Mouse (Mus musculus) testis, postnatal 10 days (tissue): ENCODE results near the gene Aff1.

Experiments
- DNase-seq: peaks from one replicate; pipeline ENCODE4 v3.0.0; 2021; ENCODE audit warnings: low spot score

Aff1 gene

GRCm38 (mm10) chr5:103773100-103773552 is 81.0 kb downstream of the Aff1 start:
- no peak for DNase-seq

DNA sequence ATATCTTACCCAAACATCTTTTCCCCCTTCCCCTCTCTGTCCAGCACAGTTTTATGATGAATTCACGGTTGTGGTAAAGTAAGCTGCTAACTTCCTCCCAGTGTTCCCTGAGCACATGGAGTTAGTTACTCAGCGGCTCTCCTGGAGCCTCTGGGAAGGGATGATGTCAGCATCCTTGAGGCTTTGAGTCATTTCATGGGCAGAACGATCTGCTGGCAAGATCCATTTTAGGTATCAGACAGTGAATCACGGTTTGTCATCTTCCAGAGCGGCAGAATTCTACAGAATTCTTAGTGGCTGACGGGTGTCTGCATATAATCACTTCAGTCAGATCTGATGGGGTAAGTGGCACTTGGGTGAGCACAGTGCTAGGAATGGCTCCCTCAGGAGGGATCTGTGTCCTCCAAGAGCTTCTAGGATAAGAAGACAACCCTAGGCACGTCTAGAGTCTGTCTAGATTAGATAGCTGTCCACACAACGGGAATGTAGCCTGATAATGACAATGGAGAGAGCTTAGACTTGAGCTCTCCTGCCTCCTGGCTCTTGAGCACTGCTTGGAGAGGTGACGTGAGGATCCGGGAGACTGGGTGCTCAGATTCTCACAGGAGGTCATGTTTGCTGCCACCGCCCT is 82.6 kb downstream of the Aff1 start:
- DNase-seq: no peak

- DNase-seq: no peak
These were observed 83.3 kb downstream of the Aff1 start for GRCm38 (mm10) chr5:103775429-103775828.

GRCm38 (mm10) chr5:103776842-103777241 is 84.7 kb downstream of the Aff1 start:
- no peak for DNase-seq

- DNase-seq: no peak
These were observed 85.3 kb downstream of the Aff1 start for GRCm38 (mm10) chr5:103777446-103777845.

DNA sequence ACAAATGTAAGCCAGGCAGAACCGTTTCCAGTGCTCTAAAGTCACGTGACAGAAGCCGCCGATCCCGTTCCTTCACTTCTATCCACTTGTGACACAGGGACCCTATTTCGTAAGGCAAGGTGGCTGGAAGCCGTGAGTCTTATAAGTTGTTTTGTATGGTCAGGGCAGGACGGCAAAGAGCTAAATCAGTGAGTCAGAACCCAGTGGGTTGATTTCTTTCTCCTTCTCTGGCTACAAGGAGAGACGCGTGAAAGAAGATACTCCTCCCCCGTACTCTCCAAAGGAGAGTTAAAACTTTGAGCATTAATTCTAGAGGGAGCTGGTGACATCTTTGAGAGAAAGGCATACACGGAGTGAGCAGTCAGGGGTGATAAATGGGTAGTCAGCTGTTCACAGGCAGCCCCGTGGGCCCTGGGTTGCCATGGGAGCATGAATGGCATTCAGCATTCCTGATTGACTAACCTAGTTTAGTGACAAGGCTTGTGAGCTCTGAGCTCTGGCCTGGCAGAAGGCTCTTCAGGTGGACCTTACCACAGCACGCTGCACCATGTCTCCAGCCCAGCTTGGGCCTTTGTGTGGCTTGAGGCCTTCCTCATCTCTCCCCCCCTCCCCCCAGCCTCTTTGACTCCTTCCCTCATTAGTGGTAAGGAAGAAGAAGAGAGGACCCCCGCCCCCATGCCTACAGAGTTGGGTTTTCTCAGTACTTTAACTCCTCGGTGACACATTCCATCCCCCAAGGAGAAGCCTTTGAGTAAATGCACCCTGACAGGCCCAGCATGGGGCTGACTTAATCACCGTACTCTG is 86.3 kb downstream of the Aff1 start:
- no peak for DNase-seq

DNA sequence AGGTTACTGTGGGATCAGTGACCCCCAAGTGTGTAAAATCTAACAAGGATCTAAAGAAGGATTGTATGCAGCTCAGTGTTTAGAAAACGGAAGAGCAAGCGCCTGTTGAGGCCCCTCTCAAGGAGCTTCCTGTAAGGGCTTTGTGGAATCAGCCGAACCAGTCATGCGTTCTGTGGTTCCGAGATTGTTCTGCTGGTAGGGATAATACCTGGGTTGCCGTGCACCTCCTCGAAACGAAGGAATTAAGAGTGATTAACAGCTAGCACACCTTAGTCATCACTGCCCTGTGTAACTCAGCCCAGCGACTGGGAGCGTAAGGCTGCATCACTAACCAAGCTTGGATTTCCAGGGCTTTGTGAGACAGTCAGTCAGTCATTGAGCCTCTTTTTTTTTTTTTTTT is 87.7 kb downstream of the Aff1 start:
- no peak for DNase-seq

- no peak for DNase-seq
These were observed 88.1 kb downstream of the Aff1 start for GRCm38 (mm10) chr5:103780266-103780665.

DNA sequence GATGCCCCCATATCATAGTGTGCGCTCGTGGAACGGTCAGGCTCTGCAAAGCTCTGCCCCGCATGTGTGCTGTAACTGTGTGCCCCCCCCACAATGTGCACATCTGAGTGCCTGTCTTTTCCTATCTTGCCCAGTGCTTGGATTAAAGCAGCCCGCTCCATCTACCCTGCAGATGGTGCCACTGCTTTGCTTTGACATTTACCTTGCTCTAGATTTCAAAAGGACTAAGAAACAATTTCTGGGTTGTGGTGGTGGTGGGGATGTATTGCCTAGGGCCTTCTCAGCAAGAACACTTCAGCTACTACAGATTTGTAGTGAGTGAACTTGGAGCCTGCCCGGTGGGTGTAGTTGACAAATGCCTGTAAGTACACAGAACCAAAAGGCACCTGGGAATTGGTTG is 88.7 kb downstream of the Aff1 start:
- DNase-seq: peak; percentile 62

GRCm38 (mm10) chr5:103783086-103783668 is 91.0 kb downstream of the Aff1 start:
- DNase-seq: no peak

DNA sequence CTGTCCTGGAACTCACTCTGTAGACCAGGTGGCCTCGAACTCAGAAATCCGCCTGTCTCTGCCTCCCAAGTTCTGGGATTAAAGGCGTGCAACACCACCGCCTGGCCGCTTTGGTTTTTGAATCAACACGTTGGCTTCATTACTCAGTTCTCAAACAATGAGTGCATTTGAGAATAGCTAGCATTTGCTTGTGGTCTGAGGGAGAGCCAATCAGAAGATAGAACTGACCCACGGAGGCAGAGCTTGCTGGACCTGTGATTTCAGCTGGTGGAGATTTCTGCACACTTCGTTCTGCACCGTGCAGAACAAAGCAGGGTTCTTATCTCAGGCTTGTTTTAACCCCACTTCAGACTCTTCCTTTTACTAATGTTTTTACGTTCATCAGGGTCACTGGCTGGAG is 93.9 kb downstream of the Aff1 start:
- DNase-seq: no peak

DNA sequence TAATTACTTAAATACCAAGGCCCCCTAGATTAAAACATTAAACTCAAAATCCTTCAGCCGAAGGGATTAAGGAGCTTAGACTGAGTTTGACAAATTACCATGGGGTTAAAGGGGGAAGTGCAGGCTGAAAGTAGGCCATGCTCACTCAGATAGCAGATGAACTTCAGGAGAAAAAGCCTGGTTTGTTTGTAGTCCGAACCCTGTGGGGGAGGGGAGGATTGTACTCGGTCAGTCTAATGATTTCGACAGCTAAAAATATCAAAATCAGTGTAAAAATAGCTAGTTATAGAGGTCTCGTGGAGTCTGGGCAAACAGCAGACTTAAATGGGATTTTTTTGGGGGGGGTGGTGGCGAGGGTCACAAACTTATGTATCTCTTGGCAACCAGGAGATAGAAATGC is 96.3 kb downstream of the Aff1 start:
- peak; percentile 48 for DNase-seq

DNA sequence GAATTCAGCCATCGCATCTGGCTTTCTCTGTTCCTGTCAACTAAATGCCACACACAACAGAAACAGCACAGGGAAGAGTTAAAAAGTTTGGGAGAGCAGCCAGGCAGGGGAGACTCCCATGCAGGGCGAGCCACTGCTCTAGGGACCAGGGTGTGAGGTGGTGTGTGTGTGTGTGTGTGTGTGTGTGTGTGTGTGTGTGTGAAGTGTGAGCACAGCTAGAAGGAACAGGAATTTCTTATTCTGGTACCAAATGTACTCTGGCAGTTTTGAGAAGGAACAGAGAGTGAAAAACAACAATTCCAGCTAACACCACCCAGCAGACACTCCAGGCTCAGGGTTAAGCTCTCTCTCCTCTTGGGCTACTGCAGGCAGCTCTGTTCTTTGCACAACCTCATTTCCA is 96.8 kb downstream of the Aff1 start:
- DNase-seq: peak; percentile 69

DNA sequence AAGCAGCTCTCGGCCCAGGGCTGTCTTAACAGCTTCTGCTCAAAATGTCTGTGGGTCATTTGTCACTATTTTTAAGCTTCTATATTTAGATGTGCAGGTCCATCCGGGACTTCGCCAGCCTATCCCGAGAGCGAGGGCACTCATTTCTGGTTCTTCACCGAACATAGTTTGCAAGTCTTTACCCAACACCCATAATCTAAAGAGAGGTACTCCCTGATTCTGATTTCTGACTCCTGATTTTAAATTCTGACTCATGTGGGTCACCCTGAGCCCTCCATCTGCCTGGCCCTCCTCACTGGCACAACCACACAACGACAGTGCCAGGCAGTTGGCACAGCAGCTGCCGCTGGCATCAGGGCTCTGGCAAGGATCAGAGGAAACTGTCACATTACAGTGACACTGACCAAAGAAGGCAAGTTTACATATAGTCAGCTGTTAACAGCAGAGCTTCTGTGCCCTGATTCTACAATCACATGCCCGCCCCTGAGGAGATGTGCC is 97.5 kb downstream of the Aff1 start:
- DNase-seq: no peak

GRCm38 (mm10) chr5:103791741-103792140 is 99.6 kb downstream of the Aff1 start:
- no peak for DNase-seq

GRCm38 (mm10) chr5:103795121-103795520 is 102.9 kb downstream of the Aff1 start:
- DNase-seq: no peak

- no peak for DNase-seq
These were observed 103.9 kb downstream of the Aff1 start for GRCm38 (mm10) chr5:103796035-103796434.

DNA sequence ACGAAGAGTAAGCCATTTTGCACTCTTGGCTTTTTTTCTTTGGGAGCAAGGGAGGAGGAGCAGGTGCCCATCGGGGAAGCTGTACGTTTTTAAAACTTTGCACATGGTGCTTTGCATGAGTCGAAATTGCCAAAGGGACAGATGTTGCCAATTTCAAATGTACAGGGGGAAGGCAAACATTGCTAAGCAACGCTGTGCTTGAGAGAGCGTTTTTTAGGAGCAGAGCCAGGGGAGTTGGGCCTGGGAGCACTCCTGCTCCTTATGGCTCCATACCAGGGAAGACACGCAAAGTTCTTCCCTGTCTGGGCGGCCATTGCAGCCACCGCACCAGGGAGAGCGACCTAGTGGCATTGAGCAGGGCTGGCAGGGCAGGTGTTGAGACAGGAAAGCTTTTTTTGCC is 105.6 kb downstream of the Aff1 start:
- no peak for DNase-seq

- DNase-seq: no peak
These were observed 107.3 kb downstream of the Aff1 start for GRCm38 (mm10) chr5:103799438-103799837.

- DNase-seq: no peak
These were observed 107.8 kb downstream of the Aff1 start for GRCm38 (mm10) chr5:103800009-103800408.

- no peak for DNase-seq
These were observed 111.2 kb downstream of the Aff1 start for GRCm38 (mm10) chr5:103803386-103803785.

GRCm38 (mm10) chr5:103803927-103804590 is 111.9 kb downstream of the Aff1 start:
- peak; percentile 52 for DNase-seq
